Mouse (Mus musculus) erythroid progenitor cell, adult 5-6 weeks (primary cell): Measurements from ENCODE around the gene Hoxb2. TPM values are rescaled to one million over a fixed set of nuclear protein-coding genes. Genes with fewer than 3 reads are reported as not detected.
A peak's percentile ranks its signal among the peaks of the same experiment; 100 is the strongest.

Source experiments
- ATAC-seq: replicated peaks from 2 replicates; pipeline ENCODE4 v1.8.0; 2016; ENCODE audit warnings: moderate number of reproducible peaks, mild to moderate bottlenecking, moderate TSS enrichment, inconsistent platforms; ENCODE audit not compliant: poor library complexity, low FRiP score, severe bottlenecking
- total RNA-seq, 2 experiments: library from RNA; stranded (forward) in 1 of 2; stranded (reverse) in 1 of 2; fragments of 150-400 nt in 1 of 2; fragments of 186-747, 209-891 nt in 1 of 2; gene quantifications; 2 replicates each; pipeline versions ENCODE4 v1.2.3 to v1.2.4; 2015 to 2017; ENCODE audit warnings: low replicate concordance in 2 of 2

Gene Hoxb2
- total RNA-seq, 2 experiments from 2014 or later: not detected

DNA sequence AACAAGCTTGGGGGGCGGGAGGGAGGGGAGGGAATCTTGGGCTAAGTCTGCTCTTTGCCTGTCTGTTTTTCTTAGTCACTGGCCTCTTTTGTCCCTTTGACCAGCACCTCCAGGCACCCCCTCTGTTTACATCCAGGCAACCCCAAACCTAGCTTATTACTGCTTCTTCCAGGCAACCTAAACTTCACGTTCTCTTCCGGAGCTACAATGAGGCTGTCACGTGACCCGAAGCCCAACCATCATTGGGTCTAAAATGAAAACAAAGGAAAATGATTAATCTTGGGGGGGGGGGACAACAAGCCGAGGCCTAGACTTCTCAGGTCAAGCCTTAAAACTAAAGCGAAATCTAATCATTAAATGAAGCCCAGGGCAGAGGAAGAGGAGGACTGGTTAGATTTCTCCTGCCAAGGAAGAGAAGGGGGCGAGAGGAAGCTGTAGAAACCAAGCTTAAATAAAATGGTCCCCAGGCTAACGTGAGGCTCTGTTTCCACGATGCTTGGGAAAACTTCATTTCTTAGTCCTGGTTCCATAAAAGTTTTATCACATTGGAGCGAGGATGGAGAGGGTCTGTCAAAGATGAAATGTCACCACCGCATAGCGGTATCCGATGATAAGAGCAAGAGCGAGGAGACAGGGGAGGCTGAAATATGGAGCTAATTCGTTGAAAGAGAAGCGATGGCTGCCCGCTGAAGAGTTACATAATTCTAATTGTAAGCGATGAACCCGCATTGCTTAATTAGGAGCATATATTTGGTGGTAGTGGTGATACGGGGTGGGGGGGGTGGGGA is 2.0 kb upstream of the Hoxb2 start:
- ATAC-seq: no peak

DNA sequence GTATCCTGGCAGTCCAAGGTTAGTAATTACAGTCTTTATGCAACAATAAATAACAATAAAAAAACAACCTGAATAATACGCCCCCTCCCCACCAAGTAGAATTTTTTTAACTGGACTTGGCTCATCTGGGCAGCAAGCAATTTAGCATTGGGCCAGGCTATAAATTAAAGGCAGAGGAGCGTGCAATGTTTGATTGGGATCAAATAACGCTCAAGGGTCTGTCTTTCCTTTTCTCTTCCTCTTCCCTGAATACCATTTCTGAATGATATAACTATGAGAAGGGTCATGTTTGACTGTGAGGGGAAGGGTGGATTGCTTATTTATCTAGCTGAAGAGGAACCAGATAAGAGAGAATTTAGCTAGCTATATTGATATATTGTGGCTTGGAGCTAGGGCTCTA is 1.3 kb upstream of the Hoxb2 start:
- ATAC-seq: no peak

DNA sequence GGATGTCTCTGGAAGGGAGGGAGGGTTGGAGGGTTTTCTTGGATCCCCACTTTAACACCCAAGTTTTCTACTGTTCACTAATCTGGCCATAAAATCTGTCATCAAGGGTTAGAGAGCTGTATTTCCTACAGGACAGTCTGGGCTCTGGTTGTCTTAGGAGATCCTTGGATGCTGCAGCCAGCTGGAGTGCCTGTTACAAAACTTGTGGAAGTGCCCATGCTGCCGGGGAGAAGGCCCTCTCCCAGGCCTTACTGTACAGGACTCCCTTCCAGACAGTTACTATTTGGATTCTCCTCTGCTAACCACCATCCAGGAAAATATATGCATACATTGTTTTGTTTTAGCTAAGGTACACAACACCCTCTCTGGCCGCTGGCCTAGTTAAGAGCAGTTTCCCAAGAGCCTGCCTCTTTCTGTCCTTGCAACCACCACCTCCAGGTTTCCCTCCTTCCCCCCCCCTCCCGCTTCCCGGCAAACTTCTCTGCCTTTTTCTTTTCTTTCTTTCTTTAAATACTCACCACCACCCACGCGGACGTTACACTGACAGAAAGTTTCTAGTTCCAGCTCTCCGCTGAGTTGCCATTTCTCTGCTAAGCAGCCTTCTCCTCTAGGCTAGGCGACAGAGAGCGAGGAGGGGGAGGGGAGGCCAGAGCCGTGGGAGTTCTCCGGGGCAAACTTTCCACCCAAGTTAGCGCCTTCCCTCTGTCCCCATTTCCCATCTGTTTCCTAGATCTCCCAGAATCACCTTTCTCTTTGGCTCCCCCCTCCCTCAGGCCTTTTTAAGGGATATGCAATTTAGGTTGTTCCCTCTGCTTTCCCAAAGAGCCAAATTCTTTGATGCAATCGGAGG is 609 bp upstream of the Hoxb2 start:
- no peak for ATAC-seq

GRCm38 (mm10) chr11:96350791-96351190 is 466 bp downstream of the Hoxb2 start:
- no peak for ATAC-seq

GRCm38 (mm10) chr11:96351312-96351711 is 987 bp downstream of the Hoxb2 start:
- ATAC-seq: no peak

DNA sequence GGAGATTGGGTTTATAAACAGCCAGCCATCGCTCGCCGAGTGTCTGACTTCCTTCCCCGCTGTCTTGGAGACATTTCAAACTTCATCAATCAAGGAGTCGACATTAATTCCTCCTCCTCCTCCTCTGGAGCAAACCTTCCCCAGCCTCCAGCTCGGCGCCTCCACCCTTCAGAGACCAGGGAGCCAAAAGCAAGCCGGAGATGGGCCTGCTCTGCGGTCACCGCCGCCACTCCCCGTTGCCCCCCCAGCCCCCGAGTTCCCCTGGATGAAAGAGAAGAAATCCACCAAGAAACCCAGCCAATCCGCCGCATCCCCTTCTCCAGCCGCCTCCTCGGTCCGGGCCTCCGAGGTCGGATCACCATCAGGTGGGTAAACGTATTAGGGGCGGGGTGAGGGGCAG is 1.5 kb downstream of the Hoxb2 start:
- ATAC-seq: no peak

- 0 out of 2 replicates have a peak, but pooled peaks have one; percentile 19 for ATAC-seq
Observed at GRCm38 (mm10) chr11:96352691-96353521, 2.6 kb downstream of the Hoxb2 start.

DNA sequence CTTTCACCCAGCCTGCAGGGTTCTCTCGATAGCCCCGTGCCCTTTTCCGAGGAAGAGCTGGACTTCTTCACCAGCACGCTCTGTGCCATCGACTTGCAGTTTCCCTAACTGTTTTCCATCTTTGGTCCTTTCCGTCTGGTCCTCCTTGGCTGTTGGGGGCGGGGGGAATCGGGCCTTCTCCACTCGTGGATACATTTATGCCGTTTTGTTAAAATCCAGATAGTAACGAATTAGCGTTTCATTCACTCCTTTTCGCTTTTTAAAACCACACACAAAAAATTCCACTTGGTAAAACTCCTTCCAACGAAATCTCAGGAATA is 3.2 kb downstream of the Hoxb2 start:
- ATAC-seq: no peak

DNA sequence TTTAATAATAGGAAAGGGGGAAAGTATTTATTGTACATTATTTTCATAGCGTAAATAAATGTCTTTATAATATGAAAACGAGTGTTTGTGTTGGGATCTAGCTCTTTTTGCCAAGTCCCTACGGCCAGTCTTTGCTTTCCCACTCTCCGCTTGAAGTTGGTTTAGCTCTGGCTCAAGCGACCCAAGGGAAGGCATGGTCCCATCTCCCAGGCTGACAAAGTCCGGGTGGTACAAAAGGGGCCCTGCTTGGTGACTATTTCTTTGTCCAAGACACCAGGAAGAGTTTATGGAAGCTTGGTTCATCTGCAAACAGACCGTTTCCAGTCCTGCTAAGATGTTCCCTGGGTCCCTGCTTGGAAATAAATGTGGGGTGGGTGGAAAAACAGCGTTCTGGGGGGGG is 3.6 kb downstream of the Hoxb2 start:
- no peak for ATAC-seq

DNA sequence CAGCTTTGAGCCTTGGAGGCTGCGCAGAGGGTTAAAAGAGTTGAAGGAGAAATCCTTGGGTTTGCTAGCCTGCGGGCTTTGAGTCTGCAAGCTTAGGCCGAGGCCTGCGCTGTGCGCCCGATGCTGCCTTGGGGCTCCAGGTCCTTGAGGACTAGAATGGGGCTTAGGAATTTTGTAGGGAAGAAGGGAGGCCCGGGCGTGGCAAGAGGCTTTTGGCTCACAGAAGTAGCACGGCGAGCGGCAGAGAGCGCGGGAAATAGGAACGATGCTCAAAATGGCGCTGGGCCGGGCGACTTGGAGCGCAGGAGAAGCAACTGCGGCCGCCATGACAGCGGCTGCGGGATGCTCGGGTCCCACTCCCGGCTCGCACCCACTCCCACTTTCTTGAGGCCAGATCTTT is 4.1 kb downstream of the Hoxb2 start:
- ATAC-seq: peak; percentile 42

DNA sequence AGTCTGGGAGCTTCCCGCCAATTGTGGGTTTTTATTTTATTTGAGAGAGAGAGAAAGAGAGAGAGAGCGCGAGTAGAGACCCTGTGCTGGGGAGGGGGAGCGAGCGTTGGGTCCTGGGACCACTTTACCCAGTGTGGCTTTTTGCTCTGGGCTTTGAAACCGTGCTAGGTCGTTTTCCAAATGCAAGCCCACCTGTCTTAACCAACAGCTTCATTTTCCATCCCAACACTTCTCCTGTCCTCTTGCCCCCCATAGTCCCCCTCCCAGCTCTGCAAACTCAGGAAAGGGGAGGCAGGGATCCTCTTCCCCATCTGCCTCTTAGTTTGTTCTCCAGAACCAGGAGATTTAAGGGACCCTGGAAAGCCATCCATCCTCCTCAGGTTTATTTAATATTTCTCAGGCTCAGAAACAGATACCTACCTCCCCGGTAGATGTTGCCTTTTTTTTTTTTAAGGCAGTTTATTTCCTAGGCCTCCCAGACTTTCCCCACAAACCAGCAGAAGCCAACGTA is 4.5 kb downstream of the Hoxb2 start:
- no peak for ATAC-seq

GRCm38 (mm10) chr11:96363807-96364206 is 13.5 kb downstream of the Hoxb2 start:
- no peak for ATAC-seq

- no peak for ATAC-seq
Observed at GRCm38 (mm10) chr11:96365441-96366091, 15.2 kb downstream of the Hoxb2 start, which contains the start of gene Hoxb1. Gene Hoxb1 (plus strand): TSS chr11:96365752.

DNA sequence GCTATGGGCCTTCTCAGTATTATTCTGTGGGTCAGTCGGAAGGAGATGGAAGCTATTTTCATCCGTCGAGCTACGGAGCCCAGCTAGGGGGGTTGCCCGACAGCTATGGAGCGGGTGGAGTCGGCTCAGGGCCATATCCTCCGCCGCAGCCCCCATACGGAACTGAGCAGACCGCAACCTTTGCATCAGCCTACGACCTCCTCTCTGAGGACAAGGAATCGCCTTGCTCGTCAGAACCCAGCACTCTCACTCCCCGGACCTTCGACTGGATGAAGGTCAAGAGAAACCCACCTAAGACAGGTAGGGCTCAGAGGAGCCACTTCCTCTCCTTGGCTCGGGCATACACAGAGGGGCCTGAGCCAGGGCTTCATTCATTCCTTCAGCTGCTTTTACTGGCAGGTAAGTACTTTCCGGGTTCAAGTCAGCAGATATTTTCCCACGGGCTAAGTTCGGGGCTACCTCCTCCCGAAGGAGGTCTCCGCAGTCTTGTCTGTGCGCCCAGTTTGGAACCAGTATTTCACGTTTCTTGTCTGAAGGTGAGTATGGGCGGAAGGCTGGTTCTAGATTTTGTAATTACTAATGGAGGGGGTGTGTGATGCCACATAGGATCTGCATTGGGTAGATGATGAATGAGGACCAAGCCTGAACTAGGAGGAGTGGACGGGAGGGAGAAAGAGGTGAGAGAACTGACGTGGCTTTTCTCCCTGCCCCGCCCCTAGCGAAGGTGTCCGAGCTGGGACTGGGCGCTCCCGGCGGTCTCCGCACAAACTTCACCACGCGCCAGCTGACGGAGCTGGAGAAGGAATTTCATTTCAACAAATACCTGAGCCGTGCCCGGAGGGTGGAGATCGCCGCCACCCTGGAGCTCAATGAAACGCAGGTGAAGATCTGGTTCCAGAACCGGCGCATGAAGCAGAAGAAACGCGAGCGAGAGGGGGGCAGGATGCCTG is 16.0 kb downstream of the Hoxb2 start:
- no peak for ATAC-seq

DNA sequence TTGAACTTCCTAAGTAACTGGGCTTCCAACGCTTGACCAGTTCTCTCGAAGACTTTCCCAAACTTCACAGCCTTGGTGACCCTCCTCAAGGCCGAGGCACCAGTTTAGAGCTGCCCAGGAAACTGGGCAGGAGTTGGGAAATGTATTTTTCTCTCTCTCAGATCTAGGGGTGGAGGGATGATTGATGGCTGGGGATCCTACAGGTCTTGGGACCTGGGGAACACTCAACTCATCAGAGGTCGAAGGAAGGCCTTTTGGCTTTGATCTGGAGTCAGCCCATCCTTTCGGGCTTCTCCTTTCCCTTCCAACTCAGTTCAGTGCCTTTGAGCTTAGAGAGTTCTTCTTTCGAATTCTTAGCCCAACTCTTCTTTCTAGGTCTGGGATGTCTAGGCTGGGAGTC is 16.8 kb downstream of the Hoxb2 start:
- ATAC-seq: no peak

GRCm38 (mm10) chr11:96368686-96369085 is 18.4 kb downstream of the Hoxb2 start:
- ATAC-seq: no peak

DNA sequence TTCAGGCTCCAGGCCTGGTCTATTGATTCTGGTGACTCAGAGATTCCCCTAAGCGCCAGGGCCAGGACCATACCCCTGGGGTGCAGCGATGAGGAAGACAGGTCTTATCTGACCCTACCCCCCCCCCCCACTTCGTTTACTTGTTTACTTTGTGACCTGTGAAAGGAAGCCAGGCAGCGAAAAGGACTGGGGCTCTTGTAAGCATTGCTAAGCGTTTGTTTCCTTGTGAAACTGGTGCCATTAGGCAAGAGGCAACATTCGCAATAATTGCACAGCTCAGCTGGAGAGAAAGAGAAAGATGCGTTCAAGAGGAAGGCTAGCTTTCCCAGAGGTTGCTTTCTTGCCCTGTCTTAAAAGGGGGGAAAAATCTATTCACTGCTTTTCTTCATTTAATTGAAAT is 18.8 kb downstream of the Hoxb2 start:
- ATAC-seq: no peak

- no peak for ATAC-seq
Observed at GRCm38 (mm10) chr11:96371726-96372125, 21.4 kb downstream of the Hoxb2 start.

DNA sequence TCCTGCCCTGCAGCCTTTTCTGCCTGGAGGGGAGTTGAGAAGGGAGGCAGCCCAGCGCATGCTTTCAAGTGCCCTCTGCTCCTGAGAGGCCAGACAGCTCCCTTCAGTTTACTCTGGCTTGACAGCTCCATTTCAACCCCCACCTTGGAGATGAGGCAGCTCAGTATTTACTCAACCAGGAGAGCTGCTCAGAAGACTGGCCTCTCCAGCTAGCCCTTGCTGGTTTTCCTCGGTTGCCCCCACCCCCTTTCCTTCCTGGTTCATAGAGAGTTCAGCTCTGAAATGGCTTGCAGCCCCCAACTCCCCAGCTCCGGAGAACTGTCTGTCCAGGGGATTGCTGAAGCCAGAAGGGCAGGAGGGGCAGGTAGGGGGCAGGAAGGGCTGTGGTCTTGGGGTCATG is 22.2 kb downstream of the Hoxb2 start:
- ATAC-seq: no peak
